Mouse (Mus musculus): ENCODE measurements around the gene Nme1. TPM values are rescaled to one million over a fixed set of nuclear protein-coding genes. Genes with fewer than 3 reads are reported as not detected.
"Not testable (repeated sequence)": the region's sequence is repeated elsewhere in the genome, so short reads cannot be mapped to it uniquely, and the experiment has no call there.

The Nme1 gene
- polyA plus RNA-seq, 1 experiment from 2014 or later: 146 TPM

- H3K9ac ChIP-seq (ENCODE audit: low read depth, low read length): no peak overlapping the region
- H3K36me3 ChIP-seq (ENCODE audit: control insufficient read depth, insufficient read depth): peaks cover 37% of the 10 kb centered on the region
- H3K27me3 ChIP-seq (replicated peaks; ENCODE audit: control insufficient read depth, insufficient read depth, low read length): no peaks in the 10 kb centered on the region
- H3K4me1 ChIP-seq (replicated peaks; ENCODE audit: control insufficient read depth, insufficient read depth, low read length): no peaks in the 10 kb centered on the region
- H3K4me3 ChIP-seq (ENCODE audit: low read depth, low read length): no peak overlapping the region
- WGBS: 84% methylated on average over 9 of the region's 9 CpGs
- no peaks in the 10 kb centered on the region for H3K9me3 ChIP-seq (ENCODE audit: control insufficient read depth)
- no peak overlapping the region for H3K4me2 ChIP-seq (replicated peaks; ENCODE audit: low read depth)
- no peak for TF ChIP-seq CTCF (IDR thresholded peaks at IDR 0.05; ENCODE audit: low read depth)
- H3K27ac ChIP-seq (ENCODE audit: low read depth, low read length): peak overlapping the region; percentile 15; the same call in 1 of the 2 replicates
- ATAC-seq: no peak
Measured at GRCm38 (mm10) chr11:93948887-93949567, 19.3 kb downstream of the Nme1 start.

- Histone ChIP-seq H3K9me3 (ENCODE audit: control insufficient read depth) (no peaks in the 10 kb centered on the region), H3K9ac (ENCODE audit: low read depth, low read length) (no peak overlapping the region), H3K4me1 (replicated peaks; ENCODE audit: control insufficient read depth, insufficient read depth, low read length) (no peaks in the 10 kb centered on the region), H3K27ac (ENCODE audit: low read depth, low read length) (no peak overlapping the region), H3K36me3 (ENCODE audit: control insufficient read depth, insufficient read depth) (peaks cover 27% of the 10 kb centered on the region), H3K4me3 (ENCODE audit: low read depth, low read length) (no peak overlapping the region), H3K4me2 (replicated peaks; ENCODE audit: low read depth) (no peak overlapping the region), H3K27me3 (replicated peaks; ENCODE audit: control insufficient read depth, insufficient read depth, low read length) (no peaks in the 10 kb centered on the region)
- 73% methylated on average over 3 of the region's 3 CpGs for WGBS
- ATAC-seq: no peak
- TF ChIP-seq CTCF (IDR thresholded peaks at IDR 0.05; ENCODE audit: low read depth): no peak
Measured at GRCm38 (mm10) chr11:93944986-93945385, 23.3 kb downstream of the Nme1 start.

GRCm38 (mm10) chr11:93940906-93941305 is 27.4 kb downstream of the Nme1 start:
- H3K27ac ChIP-seq (ENCODE audit: low read depth, low read length): peak overlapping the region; percentile 68
- 0 out of 2 replicates have a peak, but pooled peaks have one; percentile 45 for ATAC-seq
- peaks cover 32% of the 10 kb centered on the region for H3K36me3 ChIP-seq (ENCODE audit: control insufficient read depth, insufficient read depth)
- TF ChIP-seq CTCF (IDR thresholded peaks at IDR 0.05; ENCODE audit: low read depth): no peak
- WGBS: 34% methylated on average over 2 of the region's 2 CpGs
- no peak overlapping the region for H3K9ac ChIP-seq (ENCODE audit: low read depth, low read length)
- H3K9me3 ChIP-seq (ENCODE audit: control insufficient read depth): no peaks in the 10 kb centered on the region
- H3K4me2 ChIP-seq (replicated peaks; ENCODE audit: low read depth): no peak overlapping the region
- H3K27me3 ChIP-seq (replicated peaks; ENCODE audit: control insufficient read depth, insufficient read depth, low read length): no peaks in the 10 kb centered on the region
- no peak overlapping the region for H3K4me3 ChIP-seq (ENCODE audit: low read depth, low read length)
- H3K4me1 ChIP-seq (replicated peaks; ENCODE audit: control insufficient read depth, insufficient read depth, low read length): no peaks in the 10 kb centered on the region

- no peak for ATAC-seq
- Histone ChIP-seq H3K4me3 (ENCODE audit: low read depth, low read length) (no peak overlapping the region), H3K27me3 (replicated peaks; ENCODE audit: control insufficient read depth, insufficient read depth, low read length) (no peaks in the 10 kb centered on the region), H3K9me3 (ENCODE audit: control insufficient read depth) (no peaks in the 10 kb centered on the region), H3K9ac (ENCODE audit: low read depth, low read length) (no peak overlapping the region), H3K4me1 (replicated peaks; ENCODE audit: control insufficient read depth, insufficient read depth, low read length) (no peaks in the 10 kb centered on the region), H3K4me2 (replicated peaks; ENCODE audit: low read depth) (no peak overlapping the region), H3K36me3 (ENCODE audit: control insufficient read depth, insufficient read depth) (peaks cover 53% of the 10 kb centered on the region), H3K27ac (ENCODE audit: low read depth, low read length) (no peak overlapping the region)
- TF ChIP-seq CTCF (IDR thresholded peaks at IDR 0.05; ENCODE audit: low read depth): peak; percentile 48
Measured at GRCm38 (mm10) chr11:93929106-93929505, 39.2 kb downstream of the Nme1 start.

DNA sequence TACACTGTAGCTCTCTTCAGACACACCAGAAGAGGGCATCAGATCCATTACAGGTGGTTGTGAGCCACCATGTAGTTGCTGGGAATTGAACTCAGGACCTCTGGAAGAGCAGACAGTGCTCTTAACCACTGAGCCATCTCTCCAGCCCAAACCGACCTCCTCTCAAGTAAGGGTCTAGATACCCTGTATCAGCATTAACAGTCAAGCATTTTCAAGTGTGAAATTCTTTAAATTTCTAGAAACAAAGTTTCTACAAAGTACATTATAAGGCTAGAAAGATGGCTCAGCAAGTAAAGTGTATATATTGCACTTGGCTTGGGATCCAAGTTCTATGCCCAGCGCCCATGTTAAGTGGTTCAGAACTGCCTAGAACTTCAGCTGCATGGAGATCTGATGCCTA is 53.3 kb downstream of the Nme1 start:
- peaks cover 62% of the 10 kb centered on the region for H3K36me3 ChIP-seq (ENCODE audit: control insufficient read depth, insufficient read depth)
- H3K9ac ChIP-seq (ENCODE audit: low read depth, low read length); H3K27me3 ChIP-seq (replicated peaks; ENCODE audit: control insufficient read depth, insufficient read depth, low read length); H3K27ac ChIP-seq (ENCODE audit: low read depth, low read length); H3K4me1 ChIP-seq (replicated peaks; ENCODE audit: control insufficient read depth, insufficient read depth, low read length); H3K9me3 ChIP-seq (ENCODE audit: control insufficient read depth); ATAC-seq; H3K4me2 ChIP-seq (replicated peaks; ENCODE audit: low read depth); H3K4me3 ChIP-seq (ENCODE audit: low read depth, low read length): not testable (repeated sequence)
- 94% methylated on average over 2 of the region's 2 CpGs for WGBS

DNA sequence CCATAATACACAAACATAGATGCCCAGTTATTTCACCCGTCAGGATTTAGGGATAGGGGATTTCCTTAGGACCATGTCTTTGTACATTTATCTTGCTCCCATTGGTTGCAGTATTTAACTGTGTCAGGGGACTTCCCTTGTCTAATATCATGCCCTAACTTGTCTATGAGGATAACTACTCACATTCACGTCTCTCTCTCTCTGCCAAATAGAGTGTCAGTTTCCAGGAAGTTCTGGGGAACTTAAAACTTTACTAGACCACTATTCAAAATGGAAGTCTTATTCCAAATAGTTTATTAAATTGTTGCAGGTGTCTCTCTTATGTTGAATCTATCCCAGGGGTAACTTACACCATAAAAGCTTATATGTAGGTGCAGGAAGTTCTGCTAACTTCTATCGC is 56.7 kb downstream of the Nme1 start:
- no peak for ATAC-seq
- Histone ChIP-seq H3K36me3 (ENCODE audit: control insufficient read depth, insufficient read depth) (peaks cover 57% of the 10 kb centered on the region), H3K27ac (ENCODE audit: low read depth, low read length) (no peak overlapping the region), H3K4me3 (ENCODE audit: low read depth, low read length) (no peak overlapping the region), H3K9me3 (ENCODE audit: control insufficient read depth) (no peaks in the 10 kb centered on the region), H3K9ac (ENCODE audit: low read depth, low read length) (no peak overlapping the region), H3K27me3 (replicated peaks; ENCODE audit: control insufficient read depth, insufficient read depth, low read length) (no peaks in the 10 kb centered on the region), H3K4me1 (replicated peaks; ENCODE audit: control insufficient read depth, insufficient read depth, low read length) (no peaks in the 10 kb centered on the region), H3K4me2 (replicated peaks; ENCODE audit: low read depth) (no peak overlapping the region)
- WGBS: 89% methylated on average over 3 of the region's 3 CpGs
- TF ChIP-seq CTCF (IDR thresholded peaks at IDR 0.05; ENCODE audit: low read depth): no peak

Measured in intestine, postnatal 0 days (tissue).